Mouse (Mus musculus) monocyte, adult 2 months (primary cell): Measurements from ENCODE around the gene Acot7.

Experiments
- DNase-seq, 2 experiments: peaks; one replicate each; pipeline ENCODE4 v3.0.0; 2022; ENCODE audit warnings: low spot score in 2 of 2, low read depth in 1 of 2

Gene Acot7

GRCm38 (mm10) chr4:152177537-152178343 is at the start of gene Acot7:
Gene Acot7, plus strand, starts transcription at chr4:152178134.
- DNase-seq, result peak; percentile 68 to 81

DNA sequence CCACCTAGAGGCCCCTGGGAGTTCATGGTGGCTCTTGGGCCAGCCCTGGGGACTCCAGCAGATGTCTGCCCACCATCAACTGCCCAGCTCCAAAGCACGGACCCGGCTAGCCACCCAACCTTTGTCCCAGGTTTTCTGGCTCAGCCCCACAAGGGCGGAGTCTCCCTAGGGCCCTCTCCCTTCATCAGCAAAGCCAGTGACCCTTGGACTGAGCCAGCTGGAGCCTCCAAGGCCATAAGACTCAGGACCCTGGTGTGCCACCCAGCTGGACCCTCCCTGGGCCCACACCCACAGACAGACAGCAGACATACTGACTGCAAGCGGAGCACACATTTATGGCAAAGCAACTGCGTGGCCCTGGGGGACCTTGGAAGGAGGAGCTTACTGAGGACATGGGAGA is 49.1 kb upstream of the Acot7 start:
- DNase-seq, result no peak

GRCm38 (mm10) chr4:152129395-152129930 is 48.5 kb upstream of the Acot7 start:
- no peak for DNase-seq

GRCm38 (mm10) chr4:152130771-152131653 is 46.9 kb upstream of the Acot7 start:
- no peak for DNase-seq

DNA sequence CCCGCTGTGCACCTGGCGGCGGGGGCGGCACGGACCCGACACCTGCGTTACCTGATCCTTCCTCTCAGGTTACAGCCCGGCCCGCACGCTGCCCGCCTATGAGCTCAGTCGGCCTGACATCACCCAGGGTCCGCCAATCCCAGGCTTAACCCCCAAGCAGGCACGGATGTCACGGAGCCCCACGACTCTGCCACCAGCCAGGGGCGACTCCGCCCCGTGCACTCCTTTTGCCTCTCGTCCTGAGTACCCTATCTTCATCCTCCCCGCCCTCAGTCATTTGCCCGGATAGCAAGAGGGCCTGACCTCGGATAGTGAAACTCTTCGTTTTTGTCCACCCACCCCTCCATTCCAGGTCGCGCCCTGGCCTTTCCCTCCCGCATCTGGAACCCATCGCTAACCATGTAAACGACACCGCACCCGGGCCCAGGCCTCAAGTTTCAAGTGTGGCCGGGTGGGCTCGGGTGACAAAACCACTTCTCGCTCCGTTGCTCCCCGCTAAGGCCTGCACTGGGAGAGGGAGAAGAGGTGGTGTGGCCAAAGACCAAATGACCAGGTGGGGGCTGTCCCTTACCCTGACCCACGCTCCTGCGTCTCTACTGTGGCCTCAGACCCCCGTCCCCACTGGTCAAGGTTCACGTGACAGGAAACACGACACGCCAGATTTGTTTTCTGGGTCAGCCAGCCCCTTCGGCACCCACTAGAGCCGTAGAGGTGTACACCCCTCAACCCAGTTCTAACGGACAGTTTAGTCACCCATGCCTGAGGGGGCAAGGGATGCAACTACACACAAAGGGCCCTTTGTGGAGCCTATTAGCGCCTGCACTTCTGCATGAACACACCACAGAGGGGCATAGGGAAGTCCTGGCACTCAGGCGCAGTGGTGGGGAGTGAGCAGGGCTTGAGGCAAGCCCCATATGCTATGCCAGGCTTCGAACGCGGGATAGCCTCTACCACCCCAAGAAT is 45.8 kb upstream of the Acot7 start:
- DNase-seq, result no peak

- no peak for DNase-seq
Observed at GRCm38 (mm10) chr4:152132772-152133169, 45.2 kb upstream of the Acot7 start.

DNA sequence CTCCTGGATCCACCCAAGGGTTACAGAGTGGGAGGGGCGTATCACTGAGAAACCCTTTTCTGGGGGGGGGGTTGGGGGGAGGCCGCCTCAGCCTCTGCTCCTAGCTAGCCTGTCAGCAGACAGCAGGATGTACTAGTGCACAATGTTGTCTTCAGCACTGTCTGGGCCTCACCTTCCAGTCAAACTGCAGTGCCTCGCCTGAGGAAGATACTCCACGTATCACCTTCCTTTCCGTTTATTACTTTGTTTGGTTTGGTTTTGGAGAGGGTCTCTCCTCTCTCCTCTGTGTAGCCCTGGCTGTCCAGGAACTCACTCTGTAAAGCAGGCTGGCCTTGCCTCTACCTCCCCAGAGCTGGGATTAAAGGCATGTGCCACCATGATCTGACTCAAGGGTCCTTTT is 44.7 kb upstream of the Acot7 start:
- DNase-seq, result no peak

DNA sequence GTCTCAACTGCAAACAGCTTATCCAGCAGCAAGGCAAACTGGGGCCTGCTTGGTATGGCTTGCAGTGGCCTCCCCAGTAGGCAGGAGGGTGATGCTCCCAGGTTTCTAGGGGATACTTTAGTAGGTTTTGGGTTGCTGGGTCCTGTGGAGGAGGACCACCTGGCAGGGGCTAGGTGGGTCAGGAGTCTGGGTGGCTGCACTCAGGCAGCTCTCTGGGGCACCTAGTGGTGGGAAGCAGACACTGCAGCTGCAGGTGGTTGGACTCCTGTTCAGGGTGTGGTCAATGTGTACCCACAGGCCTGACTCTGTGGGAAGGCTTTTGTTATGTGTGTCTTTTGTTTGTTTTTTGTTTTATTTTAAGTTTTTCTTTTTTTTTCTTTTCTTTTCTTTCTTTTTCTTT is 43.4 kb upstream of the Acot7 start:
- no peak for DNase-seq

GRCm38 (mm10) chr4:152135363-152135762 is 42.6 kb upstream of the Acot7 start:
- DNase-seq, result no peak

DNA sequence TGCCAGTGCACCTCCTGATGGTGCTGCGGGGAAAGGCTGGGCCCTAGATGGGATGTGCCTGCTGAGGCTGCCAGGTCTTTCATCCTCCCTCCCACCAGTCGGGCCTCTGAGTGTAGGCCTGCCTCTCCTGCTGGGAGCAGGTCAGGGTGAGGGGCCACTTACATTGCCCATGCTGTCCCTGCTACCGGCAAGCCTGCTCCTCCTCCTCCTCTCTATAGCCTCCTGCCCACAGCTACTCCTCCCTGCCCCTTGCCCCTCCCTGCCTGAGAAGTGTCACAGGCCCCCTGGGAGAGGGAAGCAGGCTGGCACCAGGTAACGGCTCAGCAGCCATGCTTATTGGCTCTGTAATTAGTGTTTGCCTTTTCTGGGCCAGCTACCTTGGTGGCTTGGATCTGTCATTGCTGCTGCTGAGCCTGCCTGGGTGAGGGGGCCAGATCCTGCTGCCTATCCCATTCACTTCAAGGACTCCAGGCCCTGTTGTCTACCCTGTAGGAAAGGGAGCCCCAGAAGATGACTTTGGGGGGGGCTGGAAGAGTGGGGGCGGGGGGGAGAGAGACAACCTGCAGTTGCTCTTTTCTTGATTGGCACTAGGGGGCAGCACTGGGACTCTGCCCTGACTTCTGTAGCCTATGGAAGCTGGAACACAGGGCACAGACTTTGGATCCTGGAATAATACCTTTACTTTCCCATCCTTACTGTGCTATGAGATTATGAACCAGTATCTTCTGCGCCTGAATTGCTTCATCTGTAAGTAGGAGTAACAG is 41.6 kb upstream of the Acot7 start:
- no peak for DNase-seq

DNA sequence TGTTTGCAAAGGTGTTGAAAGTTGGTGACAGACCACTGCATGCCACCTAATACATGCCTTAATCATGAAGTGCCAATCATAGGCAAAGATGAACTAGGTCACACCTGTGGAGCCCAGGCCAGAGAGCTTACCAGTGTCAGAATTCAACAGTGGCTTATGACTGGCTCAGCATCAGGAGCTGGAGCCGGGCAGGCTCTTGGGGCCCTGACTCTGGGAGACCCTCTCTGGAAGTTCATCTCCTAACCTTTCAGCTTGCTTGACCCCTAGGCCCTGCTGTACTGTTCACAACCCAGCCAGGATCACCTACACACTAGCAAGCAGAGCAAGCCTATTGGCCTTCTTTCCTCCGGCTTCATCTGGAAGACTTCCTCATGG is 41.1 kb upstream of the Acot7 start:
- DNase-seq, result no peak

DNA sequence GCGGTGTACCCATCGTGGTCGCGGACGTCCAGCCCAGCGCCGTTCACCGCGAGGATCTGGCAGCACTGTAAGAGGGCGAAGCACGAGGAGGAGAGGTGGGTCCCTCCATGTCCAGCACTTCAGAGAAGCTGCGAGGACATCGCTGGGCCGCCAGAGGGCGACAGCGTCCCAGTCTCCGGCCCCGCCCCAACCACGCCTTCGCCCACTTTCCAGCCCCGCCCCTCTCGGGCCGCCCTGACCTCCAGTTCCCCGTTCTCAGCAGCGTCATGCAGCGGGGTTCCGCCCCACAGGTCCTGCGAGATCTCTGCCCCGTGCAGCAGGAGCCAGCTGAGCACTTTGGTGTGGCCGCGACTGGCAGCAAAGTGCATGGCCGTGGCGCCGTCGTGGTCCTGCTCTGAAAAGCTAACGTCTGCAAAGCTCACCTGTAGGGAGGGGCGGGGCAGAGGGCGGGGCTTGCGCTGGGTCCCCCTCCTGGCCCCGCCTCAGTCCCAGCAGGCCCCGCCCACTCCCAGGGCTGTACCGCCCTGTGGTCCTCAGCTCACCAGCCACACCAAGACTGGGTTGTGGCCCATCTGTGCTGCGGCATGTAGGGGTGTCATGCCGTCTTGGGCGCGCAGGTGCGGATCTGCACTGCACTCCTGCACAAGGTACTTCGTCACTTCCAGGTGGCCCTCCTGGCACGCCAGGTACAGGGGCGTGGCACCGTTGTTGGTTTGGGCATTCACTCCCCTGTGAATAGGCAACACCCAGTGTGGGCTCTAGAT is 39.3 kb upstream of the Acot7 start:
- peak; percentile 91 to 95 for DNase-seq

- DNase-seq, result no peak
Observed at GRCm38 (mm10) chr4:152140441-152140840, 37.5 kb upstream of the Acot7 start.

- no peak for DNase-seq
Observed at GRCm38 (mm10) chr4:152141521-152142135, 36.3 kb upstream of the Acot7 start.

- no peak for DNase-seq
Observed at GRCm38 (mm10) chr4:152143632-152144031, 34.3 kb upstream of the Acot7 start.

DNA sequence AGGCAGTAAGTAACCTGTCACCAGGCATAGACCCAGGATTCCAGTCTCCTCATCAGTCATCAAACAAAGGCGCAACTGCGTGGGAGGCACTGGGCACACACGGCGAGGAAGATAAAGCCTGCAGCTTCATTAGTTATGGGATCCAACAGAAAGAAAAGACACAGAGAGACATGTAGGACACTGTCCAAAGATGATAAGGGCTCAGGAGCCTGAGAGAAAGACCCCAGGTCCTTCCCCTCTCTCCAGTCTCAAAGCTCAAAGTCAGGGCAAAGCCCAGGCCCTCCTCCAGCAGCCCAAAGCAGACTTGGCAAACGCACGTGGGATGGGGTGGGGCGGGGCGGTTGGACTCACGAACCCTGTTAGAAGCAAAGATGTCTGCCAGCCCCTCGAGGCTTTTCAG is 32.5 kb upstream of the Acot7 start:
- no peak for DNase-seq

GRCm38 (mm10) chr4:152146033-152146827 is 31.7 kb upstream of the Acot7 start:
- DNase-seq, result no peak

DNA sequence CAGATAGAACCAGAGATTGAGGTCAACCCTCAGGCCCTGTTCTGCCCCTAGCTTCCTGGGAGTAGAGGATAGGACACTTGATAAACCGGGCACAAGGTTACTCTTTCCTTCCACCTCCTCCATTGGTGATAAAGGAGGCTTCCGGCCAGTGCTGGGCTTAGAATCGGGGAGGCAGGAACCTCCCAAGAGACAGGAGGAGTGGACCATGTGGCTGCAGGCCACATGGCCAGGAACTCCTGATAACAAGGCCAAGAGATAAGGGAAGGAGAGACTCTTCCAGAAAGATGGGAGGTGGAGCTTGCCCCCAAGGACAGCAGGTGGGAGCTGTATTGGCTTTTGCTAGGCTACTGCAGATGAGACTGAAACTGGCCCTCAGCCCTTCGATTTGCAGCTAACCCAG is 27.4 kb upstream of the Acot7 start:
- no peak for DNase-seq
